Mouse (Mus musculus) spleen, adult 2 months (tissue): Measurements from ENCODE around the gene Crebbp.

Source experiments
- CTCF ChIP-seq: fragments of 200-500 bp; IDR thresholded peaks from 2 replicates; pipeline ENCODE4 v1.5.1; 2011; ENCODE audit warnings: mild to moderate bottlenecking, inconsistent platforms; ENCODE audit not compliant: insufficient read depth, insufficient read length, insufficient replicate concordance; ENCODE audit errors: extremely low read depth
- POLR2A ChIP-seq: fragments of 200-500 bp; IDR thresholded peaks from 2 replicates; pipeline ENCODE4 v1.6.1; 2011; ENCODE audit warnings: low read depth, low read length, inconsistent platforms

DNA sequence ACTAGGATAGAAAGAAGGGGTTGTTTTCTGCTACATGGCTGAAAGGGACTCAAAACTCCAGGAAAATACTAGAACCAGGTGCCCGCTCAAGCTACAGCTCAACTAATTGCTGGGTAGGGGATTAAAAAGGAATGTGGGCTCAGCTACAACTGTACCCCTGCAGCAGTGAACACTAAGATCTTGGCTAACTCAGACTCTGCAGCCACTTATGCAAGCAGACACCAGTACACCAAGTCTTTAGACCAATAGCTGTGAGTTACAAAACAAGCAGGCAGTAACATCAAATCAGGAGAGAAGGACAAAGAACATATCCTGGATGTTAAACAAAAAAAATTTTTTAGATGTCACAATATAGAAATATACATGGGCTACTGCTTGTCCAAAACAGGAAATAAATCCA, 23.6 kb downstream of the Crebbp start:
- TF ChIP-seq POLR2A (no peak), CTCF (no peak)
